Mouse (Mus musculus): ENCODE results near the gene Rgl1. TPM values are rescaled to one million over a fixed set of nuclear protein-coding genes. Genes with fewer than 3 reads are reported as not detected.
"Not testable (repeated sequence)": the region's sequence is repeated elsewhere in the genome, so short reads cannot be mapped to it uniquely, and the experiment has no call there.

Gene Rgl1
- polyA plus RNA-seq, 1 experiment from 2014 or later: 47.1 TPM

DNA sequence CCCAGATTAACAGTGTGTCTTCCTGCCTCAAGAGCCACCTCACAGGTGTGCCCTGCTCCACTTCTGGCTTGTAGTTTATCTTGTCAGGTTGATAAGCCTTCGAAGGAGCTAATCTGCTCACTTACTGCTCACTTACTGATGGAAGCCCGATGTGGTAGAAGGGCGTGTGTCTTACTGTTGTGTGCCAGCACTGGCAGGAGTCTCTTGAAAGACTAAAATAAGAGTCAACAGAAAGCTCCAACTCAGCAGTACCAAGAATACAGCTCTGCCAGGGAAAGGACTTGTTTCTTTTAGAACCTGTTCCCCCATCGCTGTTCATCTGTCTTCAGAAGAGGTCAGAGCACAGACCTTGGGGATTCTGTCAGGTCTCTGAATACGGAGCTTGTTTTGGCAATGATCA, 118.1 kb downstream of the Rgl1 start:
- no peaks in the 10 kb centered on the region for H3K36me3 ChIP-seq
- no peak overlapping the region for H3K27ac ChIP-seq
- no peaks in the 10 kb centered on the region for H3K9me3 ChIP-seq
- no peak overlapping the region for H3K9ac ChIP-seq
- no peak overlapping the region for H3K4me2 ChIP-seq
- ATAC-seq (ENCODE audit: borderline replicate concordance, extremely low read depth, low FRiP score, low TSS enrichment): no peak
- 72% methylated on average over 5 of the region's 5 CpGs for WGBS
- H3K4me3 ChIP-seq: no peak overlapping the region
- no peaks in the 10 kb centered on the region for H3K4me1 ChIP-seq
- H3K27me3 ChIP-seq: no peaks in the 10 kb centered on the region

GRCm38 (mm10) chr1:152642207-152642606, 123.9 kb downstream of the Rgl1 start:
- H3K4me1 ChIP-seq: peaks cover 21% of the 10 kb centered on the region
- H3K27ac ChIP-seq; ATAC-seq (ENCODE audit: borderline replicate concordance, extremely low read depth, low FRiP score, low TSS enrichment); H3K36me3 ChIP-seq; H3K4me3 ChIP-seq; H3K27me3 ChIP-seq; H3K9ac ChIP-seq; H3K9me3 ChIP-seq; H3K4me2 ChIP-seq: not testable (repeated sequence)
- 81% methylated on average over 10 of the region's 10 CpGs for WGBS

- H3K27me3 ChIP-seq: no peaks in the 10 kb centered on the region
- no peaks in the 10 kb centered on the region for H3K36me3 ChIP-seq
- H3K4me3 ChIP-seq: no peak overlapping the region
- peak; percentile 71; the same call in 1 of the 2 replicates for ATAC-seq (ENCODE audit: borderline replicate concordance, extremely low read depth, low FRiP score, low TSS enrichment)
- no peak overlapping the region for H3K4me2 ChIP-seq
- peaks cover 21% of the 10 kb centered on the region for H3K4me1 ChIP-seq
- H3K27ac ChIP-seq: peak overlapping the region; percentile 66
- 33% methylated on average over 11 of the region's 11 CpGs for WGBS
- H3K9ac ChIP-seq: no peak overlapping the region
- no peaks in the 10 kb centered on the region for H3K9me3 ChIP-seq
Measured at GRCm38 (mm10) chr1:152640195-152640981, 125.8 kb downstream of the Rgl1 start.

- no peak overlapping the region for H3K9ac ChIP-seq
- no peaks in the 10 kb centered on the region for H3K36me3 ChIP-seq
- WGBS: 80% methylated on average over 7 of the region's 7 CpGs
- H3K4me2 ChIP-seq: no peak overlapping the region
- peaks cover 21% of the 10 kb centered on the region for H3K4me1 ChIP-seq
- no peak overlapping the region for H3K4me3 ChIP-seq
- ATAC-seq (ENCODE audit: borderline replicate concordance, extremely low read depth, low FRiP score, low TSS enrichment): no peak
- no peaks in the 10 kb centered on the region for H3K27me3 ChIP-seq
- H3K9me3 ChIP-seq: no peaks in the 10 kb centered on the region
- H3K27ac ChIP-seq: no peak overlapping the region
Measured at GRCm38 (mm10) chr1:152639344-152639743, 126.8 kb downstream of the Rgl1 start.

DNA sequence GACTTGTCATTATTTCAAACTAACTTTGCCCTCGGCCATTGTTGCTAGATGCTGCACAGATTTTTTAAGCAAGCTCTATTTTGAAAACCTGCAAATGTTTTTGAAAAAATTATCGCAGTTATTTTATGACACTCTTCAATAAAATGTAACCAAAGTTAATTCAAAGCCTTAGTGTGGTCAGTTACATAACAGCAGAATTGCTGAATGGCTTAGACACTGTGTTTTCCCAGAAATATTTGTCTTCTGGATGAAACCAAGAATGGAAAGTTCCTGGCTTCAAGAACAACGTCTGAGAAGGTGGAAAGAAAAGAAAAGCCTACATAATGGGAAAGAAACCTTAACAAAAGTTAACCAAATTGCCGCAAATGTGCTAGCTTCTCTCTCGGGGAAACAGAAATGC, 131.5 kb downstream of the Rgl1 start:
- H3K4me2 ChIP-seq: no peak overlapping the region
- WGBS: 77% methylated on average over 5 of the region's 5 CpGs
- H3K36me3 ChIP-seq: no peaks in the 10 kb centered on the region
- H3K4me1 ChIP-seq: 0 out of 2 replicates have a peak, but pooled peaks cover 3% of the 10 kb centered on the region
- H3K27ac ChIP-seq: no peak overlapping the region
- H3K9ac ChIP-seq: no peak overlapping the region
- no peaks in the 10 kb centered on the region for H3K9me3 ChIP-seq
- no peaks in the 10 kb centered on the region for H3K27me3 ChIP-seq
- ATAC-seq (ENCODE audit: borderline replicate concordance, extremely low read depth, low FRiP score, low TSS enrichment): no peak
- no peak overlapping the region for H3K4me3 ChIP-seq

GRCm38 (mm10) chr1:152629780-152630179, 136.4 kb downstream of the Rgl1 start:
- Histone ChIP-seq H3K4me3 (no peak overlapping the region), H3K4me2 (no peak overlapping the region), H3K9me3 (no peaks in the 10 kb centered on the region), H3K27me3 (no peaks in the 10 kb centered on the region), H3K27ac (no peak overlapping the region), H3K9ac (no peak overlapping the region), H3K36me3 (no peaks in the 10 kb centered on the region), H3K4me1 (peaks cover 6% of the 10 kb centered on the region; the same call in 1 of the 2 replicates)
- no peak for ATAC-seq (ENCODE audit: borderline replicate concordance, extremely low read depth, low FRiP score, low TSS enrichment)
- WGBS: 85% methylated on average over 3 of the region's 3 CpGs

DNA sequence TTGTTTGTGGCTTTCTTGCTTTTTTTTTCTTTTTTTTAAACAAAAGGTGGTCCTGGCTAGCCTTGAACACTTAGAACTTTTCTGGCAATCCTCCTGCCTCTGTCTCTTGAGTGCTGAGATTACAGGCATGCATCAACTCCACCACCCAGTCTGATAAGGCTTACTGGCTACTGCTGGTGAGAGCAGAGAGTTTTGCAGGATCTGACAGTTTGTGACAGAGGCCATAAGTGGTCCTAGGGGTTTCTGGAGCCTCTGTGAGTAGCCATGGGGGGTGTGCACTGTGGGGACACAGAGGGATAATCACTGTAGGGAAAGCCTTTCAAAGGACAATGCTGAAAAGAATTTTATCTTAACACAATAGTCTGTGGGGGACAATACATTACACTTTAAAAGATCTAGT, 140.5 kb downstream of the Rgl1 start:
- Histone ChIP-seq H3K9me3 (no peaks in the 10 kb centered on the region), H3K36me3 (no peaks in the 10 kb centered on the region), H3K27me3 (no peaks in the 10 kb centered on the region), H3K4me3 (peak overlapping the region; percentile 67; the same call in 1 of the 2 replicates), H3K27ac (peak overlapping the region; percentile 86; the same call in 1 of the 2 replicates), H3K4me2 (peak overlapping the region; percentile 66), H3K9ac (peak overlapping the region; percentile 66), H3K4me1 (peaks cover 32% of the 10 kb centered on the region)
- ATAC-seq (ENCODE audit: borderline replicate concordance, extremely low read depth, low FRiP score, low TSS enrichment): no peak

DNA sequence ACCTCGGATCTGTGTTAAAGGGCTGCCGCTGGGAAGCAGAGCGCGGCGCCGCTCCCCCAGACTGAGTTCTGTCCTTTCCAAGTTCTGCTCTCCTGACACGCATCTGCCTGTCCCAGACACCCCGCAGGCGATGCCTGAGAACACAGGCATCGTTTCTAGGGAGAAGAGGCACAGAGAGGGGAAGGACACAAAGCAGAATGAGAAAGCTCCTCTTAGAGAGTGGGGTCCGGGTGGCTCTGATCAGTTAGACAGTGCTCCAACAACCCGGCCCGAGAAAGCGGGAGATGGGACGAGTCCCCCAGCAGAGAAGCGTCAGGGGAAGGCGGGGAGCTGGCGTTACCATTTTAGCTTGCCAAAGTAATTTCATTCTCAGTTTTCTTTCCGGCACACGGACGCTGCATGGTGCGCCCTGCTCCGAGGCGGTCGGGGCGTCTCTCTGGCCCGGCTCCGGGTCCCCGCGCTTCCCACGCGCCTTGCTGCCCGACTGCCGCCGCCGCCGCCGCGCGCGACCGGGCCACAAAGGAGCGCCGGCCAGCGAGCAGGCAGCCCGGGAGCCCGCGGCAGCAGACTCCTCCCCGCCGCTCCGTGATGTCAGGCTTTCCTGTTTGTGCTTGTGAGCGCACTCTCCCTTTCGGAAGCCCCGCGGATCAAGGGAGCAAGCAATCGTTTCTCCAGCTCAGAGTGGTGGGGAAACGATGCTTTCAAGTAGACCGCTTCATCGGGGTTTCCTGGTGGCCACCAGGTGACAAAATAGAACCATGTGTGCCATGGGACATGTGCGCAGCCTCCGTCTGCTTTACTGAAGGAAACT, 141.3 kb downstream of the Rgl1 start:
- ATAC-seq (ENCODE audit: borderline replicate concordance, extremely low read depth, low FRiP score, low TSS enrichment): peak; percentile 85
- WGBS: under 1% methylated on average over 61 of the region's 61 CpGs
- H3K9me3 ChIP-seq: no peaks in the 10 kb centered on the region
- peak overlapping the region; percentile 86 for H3K27ac ChIP-seq
- no peaks in the 10 kb centered on the region for H3K27me3 ChIP-seq
- peak overlapping the region; percentile 66 for H3K9ac ChIP-seq
- peaks cover 38% of the 10 kb centered on the region for H3K4me1 ChIP-seq
- H3K36me3 ChIP-seq: no peaks in the 10 kb centered on the region
- peak overlapping the region; percentile 66 for H3K4me2 ChIP-seq
- H3K4me3 ChIP-seq: peak overlapping the region; percentile 67

DNA sequence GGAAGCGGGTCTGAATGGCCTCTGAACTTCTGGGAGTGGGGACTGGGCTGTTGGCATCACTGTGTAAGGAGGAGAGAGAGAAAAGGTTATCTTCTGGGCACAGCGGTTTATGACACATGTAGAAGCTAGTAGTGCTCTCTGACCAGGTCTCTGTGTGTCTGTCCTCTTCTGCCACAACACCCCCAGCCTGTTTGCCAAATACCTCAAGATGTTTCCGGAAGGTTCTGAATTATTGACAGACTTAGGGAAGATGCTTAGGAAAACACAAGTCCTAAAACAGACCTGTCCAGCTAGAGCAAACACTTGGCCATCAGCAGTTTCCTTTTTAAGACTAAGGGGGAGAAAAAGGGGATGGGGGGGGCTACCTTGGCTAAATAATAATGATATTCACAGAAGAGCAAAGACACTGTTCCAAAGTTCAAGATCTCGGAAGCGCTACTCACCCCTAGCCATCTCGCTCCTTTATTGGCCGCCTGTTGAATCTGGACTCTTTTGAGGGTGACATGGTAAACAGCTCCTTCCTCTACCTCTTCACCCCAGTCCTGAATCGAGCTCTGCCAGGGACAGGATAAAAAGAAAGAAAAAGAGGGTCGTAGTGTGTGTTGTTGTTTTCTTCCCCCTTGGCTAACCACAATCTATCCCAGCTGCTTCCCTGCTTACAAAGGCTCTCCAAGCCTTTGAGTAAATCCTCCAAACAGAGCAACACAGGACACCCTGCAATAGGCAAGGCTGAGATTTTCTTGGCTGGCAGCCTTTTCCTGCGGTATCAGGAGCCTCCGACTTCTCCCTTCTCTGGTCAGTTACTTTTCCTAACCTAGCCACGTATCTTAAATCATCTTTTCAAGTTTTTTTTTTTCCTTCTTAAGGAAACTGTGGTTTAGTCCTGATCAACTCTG, 142.5 kb downstream of the Rgl1 start:
- H3K9me3 ChIP-seq: no peaks in the 10 kb centered on the region
- H3K27ac ChIP-seq: peak overlapping the region; percentile 62
- peak overlapping the region; percentile 66 for H3K9ac ChIP-seq
- peak overlapping the region; percentile 67 for H3K4me3 ChIP-seq
- ATAC-seq (ENCODE audit: borderline replicate concordance, extremely low read depth, low FRiP score, low TSS enrichment): no peak
- peaks cover 49% of the 10 kb centered on the region for H3K4me1 ChIP-seq
- peak overlapping the region; percentile 66 for H3K4me2 ChIP-seq
- H3K27me3 ChIP-seq: no peaks in the 10 kb centered on the region
- WGBS: 18% methylated on average over 12 of the region's 12 CpGs
- H3K36me3 ChIP-seq: no peaks in the 10 kb centered on the region

DNA sequence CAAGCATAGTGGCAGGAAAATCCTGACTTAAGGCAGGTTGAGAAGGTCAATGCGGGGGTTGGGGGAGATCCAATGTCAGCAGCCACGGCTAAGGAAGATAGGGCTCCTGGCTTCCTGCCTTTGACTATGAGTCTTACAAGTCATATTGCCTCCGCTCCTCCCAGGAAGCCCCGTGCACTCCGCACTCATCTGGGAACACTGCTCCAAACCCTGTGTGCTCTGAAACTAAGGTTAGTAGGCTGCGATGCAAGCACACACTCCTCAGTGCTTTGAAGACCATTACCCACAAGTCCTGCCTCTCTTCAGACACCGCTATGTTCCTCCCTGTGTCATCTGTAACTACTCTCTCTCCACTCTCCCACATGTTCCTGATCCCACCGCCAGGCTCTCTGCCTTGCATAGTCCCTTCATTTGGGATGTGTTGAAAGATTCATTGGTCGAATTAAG, 143.4 kb downstream of the Rgl1 start:
- H3K9me3 ChIP-seq: no peaks in the 10 kb centered on the region
- peak overlapping the region; percentile 66; the same call in 1 of the 2 replicates for H3K9ac ChIP-seq
- no peak for ATAC-seq (ENCODE audit: borderline replicate concordance, extremely low read depth, low FRiP score, low TSS enrichment)
- peak overlapping the region; percentile 62; the same call in 1 of the 2 replicates for H3K27ac ChIP-seq
- 40% methylated on average over 9 of the region's 9 CpGs for WGBS
- H3K4me3 ChIP-seq: peak overlapping the region; percentile 67
- H3K4me1 ChIP-seq: peaks cover 53% of the 10 kb centered on the region
- H3K4me2 ChIP-seq: peak overlapping the region; percentile 66
- no peaks in the 10 kb centered on the region for H3K27me3 ChIP-seq
- H3K36me3 ChIP-seq: no peaks in the 10 kb centered on the region

DNA sequence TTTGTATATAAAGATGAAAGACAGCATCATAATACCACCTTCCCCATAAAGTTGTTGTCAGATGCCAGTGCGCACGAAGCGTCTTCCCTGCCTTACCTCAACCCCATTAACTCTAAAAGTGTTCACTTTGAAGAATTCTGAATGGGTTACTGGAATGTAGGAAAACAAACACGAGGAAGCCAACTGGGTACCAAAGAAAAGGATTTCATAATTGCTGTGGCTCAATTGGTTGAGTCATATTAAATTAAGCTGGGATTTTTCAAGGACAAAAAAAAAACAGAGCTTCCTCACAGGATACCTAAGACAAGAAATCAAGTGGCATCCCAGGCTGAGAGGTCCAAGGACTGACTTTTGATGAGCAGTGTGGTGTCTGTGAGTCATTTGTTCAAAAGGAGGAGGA, 144.5 kb downstream of the Rgl1 start:
- H3K9ac ChIP-seq: no peak overlapping the region
- H3K27ac ChIP-seq: no peak overlapping the region

More for the DNA sequence above, 144.5 kb downstream of the Rgl1 start:
- H3K4me1 ChIP-seq: peaks cover 57% of the 10 kb centered on the region
- no peaks in the 10 kb centered on the region for H3K27me3 ChIP-seq
- H3K9me3 ChIP-seq: no peaks in the 10 kb centered on the region
- peak overlapping the region; percentile 66; the same call in 1 of the 2 replicates for H3K4me2 ChIP-seq
- no peak overlapping the region for H3K4me3 ChIP-seq
- no peaks in the 10 kb centered on the region for H3K36me3 ChIP-seq
- no peak for ATAC-seq (ENCODE audit: borderline replicate concordance, extremely low read depth, low FRiP score, low TSS enrichment)
- 65% methylated on average over 4 of the region's 4 CpGs for WGBS

All from lung, embryonic 15.5 days (tissue).